Mouse (Mus musculus): Measurements from ENCODE around the gene Stk38l.
"Not testable (repeated sequence)": the region's sequence is repeated elsewhere in the genome, so short reads cannot be mapped to it uniquely, and the experiment has no call there.

Gene Stk38l

GRCm38 (mm10) chr6:146775864-146776263 lies 51.1 kb downstream of the Stk38l start:
- not testable (repeated sequence) for DNase-seq

- no peak for DNase-seq
Observed at GRCm38 (mm10) chr6:146776610-146777389, 52.0 kb downstream of the Stk38l start.

GRCm38 (mm10) chr6:146778055-146778454 lies 53.3 kb downstream of the Stk38l start:
- DNase-seq: no peak

GRCm38 (mm10) chr6:146781566-146781965 lies 56.8 kb downstream of the Stk38l start:
- DNase-seq: no peak

- no peak for DNase-seq
Observed at GRCm38 (mm10) chr6:146793527-146793926, 68.7 kb downstream of the Stk38l start.

GRCm38 (mm10) chr6:146795166-146795923 lies 70.5 kb downstream of the Stk38l start:
- DNase-seq: no peak

- peak; percentile 35 for DNase-seq
Observed at GRCm38 (mm10) chr6:146795924-146796545, 71.2 kb downstream of the Stk38l start, which contains the start of gene Arntl2. Gene Arntl2, plus strand, starts transcription at chr6:146796055.

- DNase-seq: no peak
Observed at GRCm38 (mm10) chr6:146797446-146797845, 72.7 kb downstream of the Stk38l start.

- DNase-seq: no peak
Observed at GRCm38 (mm10) chr6:146809991-146810390, 85.2 kb downstream of the Stk38l start.

GRCm38 (mm10) chr6:146813007-146813406 lies 88.2 kb downstream of the Stk38l start:
- DNase-seq: no peak

GRCm38 (mm10) chr6:146820177-146820965 lies 95.6 kb downstream of the Stk38l start:
- no peak for DNase-seq

- DNase-seq: no peak
Observed at GRCm38 (mm10) chr6:146821958-146822357, 97.2 kb downstream of the Stk38l start.

GRCm38 (mm10) chr6:146824727-146825486 lies 100.1 kb downstream of the Stk38l start:
- peak; percentile 18 for DNase-seq

GRCm38 (mm10) chr6:146825487-146825773 lies 100.6 kb downstream of the Stk38l start:
- no peak for DNase-seq
